Mouse (Mus musculus) embryo, embryonic 11 days (tissue): ENCODE measurements around the gene Csnk1g2.
"Not testable (repeated sequence)": the region's sequence is repeated elsewhere in the genome, so short reads cannot be mapped to it uniquely, and the experiment has no call there.

ENCODE experiments used
- DNase-seq: peaks from one replicate; pipeline ENCODE4 v3.0.0-alpha.2; 2015

Gene Csnk1g2

DNA sequence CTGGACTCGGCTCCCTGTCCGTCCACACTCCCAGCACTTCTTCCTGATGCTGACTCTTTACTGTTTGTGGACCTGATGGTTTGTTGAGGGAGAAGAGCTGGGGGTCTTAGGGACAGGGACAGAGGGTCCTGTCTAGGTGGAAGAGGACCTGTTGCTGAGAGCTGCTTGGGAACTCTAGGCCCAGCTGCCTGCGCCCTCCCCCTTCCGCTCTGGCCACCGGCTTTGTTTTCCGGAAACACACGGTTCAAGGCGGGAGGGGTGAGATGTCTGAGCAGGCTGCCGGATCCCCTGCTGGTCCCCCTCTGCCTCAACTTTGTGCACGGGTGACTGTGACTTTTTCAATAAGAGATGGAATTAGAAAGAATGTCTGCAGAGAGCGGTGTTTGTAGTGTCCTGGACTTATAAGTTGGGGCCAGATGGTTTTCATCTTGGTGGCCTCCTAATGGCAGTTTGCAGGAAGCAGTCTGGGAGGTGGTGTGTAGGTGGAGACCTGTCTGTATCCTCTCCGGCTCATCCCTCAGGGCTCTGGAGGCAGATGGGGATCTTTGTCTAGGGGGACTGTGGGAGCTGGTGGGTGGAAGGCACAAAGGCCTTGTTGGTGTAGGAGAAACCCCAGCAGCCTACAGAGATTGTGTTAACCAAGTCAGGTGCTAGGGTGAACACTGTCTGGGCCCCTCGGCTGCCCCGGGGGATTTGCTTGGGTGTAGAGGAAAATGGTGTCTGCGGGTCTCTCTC is 986 bp downstream of the Csnk1g2 start:
- DNase-seq, result peak; percentile 72

DNA sequence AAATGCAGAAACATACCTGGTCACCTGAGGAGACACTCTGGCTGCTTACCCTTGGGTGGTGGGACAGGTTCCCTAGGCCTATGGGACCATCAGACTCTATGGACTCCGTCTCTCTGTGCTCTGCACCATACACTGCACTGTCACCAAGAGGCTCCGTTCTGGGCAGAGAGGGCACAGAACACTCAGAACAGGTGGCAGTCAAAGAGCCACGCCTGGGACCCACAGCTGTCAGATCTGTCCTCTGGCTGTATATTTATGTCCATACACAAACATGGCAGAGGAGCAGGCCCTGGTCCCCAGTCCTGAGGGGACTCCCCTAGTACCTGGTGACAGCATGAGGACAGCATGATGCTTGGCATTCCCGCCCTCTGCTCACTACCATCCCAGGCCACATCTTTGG is 3.1 kb downstream of the Csnk1g2 start:
- no peak for DNase-seq

DNA sequence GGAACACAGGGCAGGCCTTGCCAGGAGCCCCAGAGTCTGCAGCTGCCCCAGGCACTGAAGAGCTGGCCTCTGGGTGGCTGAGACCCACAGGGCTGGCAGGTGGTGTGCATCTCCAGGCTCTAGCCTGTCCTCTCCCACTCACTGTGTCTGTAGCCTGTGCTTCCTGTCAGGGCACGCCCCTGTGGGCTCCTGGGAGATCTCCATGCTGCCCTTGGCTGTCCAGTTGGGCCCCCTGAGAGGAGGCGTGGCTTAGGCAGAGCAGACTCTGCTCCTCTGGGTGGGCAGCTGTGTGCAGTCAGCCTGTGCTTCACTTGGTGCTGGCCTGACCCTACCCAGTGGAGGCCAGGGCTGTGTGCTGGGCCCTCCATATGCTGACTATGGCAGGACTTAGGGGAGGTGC is 5.0 kb downstream of the Csnk1g2 start:
- peak; percentile 40 for DNase-seq

DNA sequence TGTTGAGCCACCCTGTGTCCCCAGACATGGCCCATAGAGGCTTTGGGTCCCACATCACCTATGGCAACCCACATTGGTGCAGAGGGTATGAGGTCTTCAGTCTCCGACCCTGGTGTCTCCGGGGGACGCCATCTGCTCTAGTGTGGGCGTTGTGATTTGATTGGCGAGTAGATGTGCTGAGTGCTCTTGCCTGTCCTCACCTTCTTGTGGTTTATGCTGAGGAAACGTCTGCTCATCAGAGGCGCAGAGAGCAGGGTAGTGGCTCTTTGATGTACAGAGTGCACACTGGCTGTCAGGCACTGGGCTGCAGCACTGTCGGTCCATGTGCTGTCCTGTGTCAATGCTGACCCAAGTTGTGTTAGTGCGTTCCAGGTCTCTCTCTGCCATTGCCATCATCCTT is 6.3 kb downstream of the Csnk1g2 start:
- DNase-seq, result no peak

DNA sequence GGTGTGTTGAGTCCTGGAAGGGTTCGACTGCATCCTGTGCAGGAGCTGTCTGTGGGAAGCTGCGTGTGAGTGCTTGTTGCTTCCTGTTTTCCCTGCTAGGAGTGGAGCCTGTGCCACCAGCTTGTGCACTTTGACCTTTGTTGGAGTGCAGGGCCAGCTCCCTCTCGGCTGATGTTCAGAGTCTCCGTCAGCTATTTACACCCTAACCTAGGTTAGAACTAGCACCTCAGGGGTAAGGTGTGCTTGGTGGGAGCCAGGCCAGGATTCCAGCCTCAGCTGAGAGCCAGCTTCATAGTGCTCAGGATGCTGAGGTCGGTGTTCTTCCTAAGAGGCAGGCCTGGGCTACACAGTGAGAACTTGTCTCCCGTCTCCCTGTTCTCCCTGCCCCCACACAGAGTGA is 12.7 kb downstream of the Csnk1g2 start:
- DNase-seq, result no peak

DNA sequence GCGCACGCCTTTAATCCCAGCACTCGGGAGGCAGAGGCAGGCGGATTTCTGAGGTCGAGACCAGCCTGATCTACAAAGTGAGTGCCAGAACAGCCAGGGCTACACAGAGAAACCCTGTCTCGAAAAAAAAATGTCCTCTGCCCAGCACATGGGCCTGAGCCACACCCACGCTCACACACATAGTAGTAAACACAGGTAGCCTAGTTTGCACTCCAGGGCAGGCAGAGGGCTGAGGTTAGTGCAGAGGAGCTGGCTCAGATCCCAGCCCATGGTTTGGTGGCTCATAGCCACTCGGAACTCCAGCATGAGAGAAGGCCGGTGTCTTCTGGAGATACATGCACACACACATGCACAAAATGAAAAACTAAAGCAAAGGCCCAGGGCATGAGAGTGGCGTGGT is 24.3 kb downstream of the Csnk1g2 start:
- DNase-seq, result no peak

DNA sequence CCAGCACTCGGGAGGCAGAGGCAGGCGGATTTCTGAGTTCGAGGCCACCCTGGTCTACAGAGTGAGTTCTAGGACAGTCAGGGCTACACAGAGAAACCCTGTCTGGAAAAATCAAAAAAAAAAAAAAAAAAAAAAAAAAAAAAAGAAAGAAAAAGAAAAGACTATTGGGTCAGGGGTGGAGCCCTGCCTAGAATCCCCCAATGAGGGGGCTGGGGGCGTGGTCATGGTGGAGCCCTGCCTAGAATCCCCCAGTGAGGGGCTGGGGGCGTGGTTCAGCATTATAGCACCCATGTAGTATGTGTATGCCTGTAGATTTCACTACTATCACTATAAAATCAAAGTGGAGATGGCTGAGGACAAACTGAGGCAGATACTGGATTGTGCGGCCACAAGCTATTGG is 27.3 kb downstream of the Csnk1g2 start:
- DNase-seq, result not testable (repeated sequence)

DNA sequence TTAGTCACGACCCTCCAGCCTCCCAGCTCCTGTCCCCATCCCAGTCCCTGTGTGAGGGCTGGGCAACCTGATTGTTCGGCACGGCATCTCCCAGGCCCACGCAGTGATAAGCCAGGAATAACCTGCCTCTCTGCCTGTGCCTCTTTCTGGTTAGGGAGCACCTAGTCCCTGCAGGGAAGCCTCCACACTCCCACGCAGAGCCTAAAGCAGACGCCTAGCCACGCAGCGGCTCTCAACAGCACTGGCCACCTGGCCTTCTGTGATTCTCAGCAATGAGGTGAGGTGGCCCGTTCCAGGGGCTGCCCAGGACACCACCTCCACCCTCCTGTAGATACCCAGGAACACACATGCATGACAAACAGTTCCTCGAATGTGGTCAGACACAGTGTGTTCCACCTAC is 27.8 kb downstream of the Csnk1g2 start:
- no peak for DNase-seq

DNA sequence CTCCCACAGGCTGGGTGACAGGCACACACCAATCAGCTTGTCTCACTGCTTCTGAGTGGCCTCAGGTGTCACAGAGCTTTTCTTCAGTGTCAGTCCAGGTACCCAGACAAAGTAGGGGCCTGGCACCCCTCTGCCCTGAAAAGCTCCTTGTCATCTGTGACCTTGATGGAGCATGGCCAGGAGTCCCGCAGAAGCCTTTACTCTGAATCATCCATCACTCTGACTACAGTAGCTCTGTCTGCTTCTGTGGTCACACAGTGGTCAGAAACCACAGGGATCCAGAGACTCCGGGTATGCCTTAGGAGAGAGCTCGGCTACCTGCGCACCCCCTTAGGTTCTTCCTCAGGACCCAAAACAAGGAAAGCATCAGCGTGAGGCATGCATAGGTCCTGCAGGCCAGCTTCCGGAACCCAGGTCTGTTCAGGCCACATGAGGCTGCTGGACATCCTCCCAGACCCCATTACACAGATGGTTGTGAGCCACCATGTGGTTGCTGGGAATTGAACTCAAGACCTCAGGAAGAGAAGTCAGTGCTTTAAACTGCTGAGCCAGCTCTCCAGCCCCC is 30.6 kb downstream of the Csnk1g2 start:
- no peak for DNase-seq

DNA sequence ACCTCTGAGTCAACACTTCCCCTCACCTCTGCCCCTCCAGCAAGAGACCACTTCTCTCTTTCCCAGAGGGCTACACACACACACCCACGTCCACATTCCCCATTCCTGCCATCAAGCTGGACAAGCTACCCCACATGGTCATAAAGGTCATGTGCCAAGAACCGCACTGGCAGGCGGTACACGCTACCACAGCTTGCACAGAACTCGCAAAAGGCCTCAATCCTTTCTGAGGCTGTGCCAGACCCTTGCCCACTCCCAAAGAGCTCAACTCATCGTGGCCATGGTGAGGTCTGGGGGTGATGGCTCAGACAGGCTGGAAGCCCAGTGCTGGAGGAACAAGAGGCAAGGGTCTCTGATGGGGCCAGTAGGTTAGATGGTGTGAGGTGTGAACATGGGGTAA is 32.2 kb downstream of the Csnk1g2 start:
- no peak for DNase-seq

DNA sequence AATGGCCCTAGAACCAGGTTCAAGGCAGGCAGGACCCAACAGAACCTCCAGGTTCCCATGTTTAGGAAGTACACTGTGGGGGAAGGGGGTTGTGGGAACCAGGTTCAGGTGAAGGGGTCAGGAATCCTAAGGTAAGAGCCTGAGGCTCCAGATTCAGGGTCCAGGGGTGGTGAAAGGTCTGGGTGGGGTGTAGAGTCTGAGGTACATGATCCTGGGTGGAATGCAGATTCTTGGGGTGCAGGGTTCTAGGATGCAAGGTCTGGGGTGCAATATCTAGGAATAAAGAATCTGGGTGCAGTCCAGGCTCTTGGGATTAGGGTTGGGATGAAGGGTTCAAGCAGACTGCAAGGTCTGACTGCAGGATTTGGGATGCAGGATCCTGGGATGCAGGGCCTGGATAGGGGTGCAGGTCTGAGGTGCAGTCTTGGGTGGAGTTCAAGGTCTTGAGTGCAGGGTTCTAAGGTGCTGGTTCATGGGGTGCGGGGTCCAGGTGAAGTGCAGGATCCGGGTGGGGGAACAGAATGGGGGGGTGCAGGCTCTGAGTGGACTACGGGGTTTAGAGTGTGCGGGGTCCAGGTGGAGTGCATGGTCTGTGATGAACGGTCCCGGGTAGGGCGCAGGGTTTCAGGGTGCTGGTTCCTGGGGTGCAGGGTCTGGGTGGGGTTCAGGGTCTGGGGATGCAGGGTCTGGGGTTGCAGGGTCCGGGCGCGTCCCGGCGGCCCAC is 32.9 kb downstream of the Csnk1g2 start:
- no peak for DNase-seq

DNA sequence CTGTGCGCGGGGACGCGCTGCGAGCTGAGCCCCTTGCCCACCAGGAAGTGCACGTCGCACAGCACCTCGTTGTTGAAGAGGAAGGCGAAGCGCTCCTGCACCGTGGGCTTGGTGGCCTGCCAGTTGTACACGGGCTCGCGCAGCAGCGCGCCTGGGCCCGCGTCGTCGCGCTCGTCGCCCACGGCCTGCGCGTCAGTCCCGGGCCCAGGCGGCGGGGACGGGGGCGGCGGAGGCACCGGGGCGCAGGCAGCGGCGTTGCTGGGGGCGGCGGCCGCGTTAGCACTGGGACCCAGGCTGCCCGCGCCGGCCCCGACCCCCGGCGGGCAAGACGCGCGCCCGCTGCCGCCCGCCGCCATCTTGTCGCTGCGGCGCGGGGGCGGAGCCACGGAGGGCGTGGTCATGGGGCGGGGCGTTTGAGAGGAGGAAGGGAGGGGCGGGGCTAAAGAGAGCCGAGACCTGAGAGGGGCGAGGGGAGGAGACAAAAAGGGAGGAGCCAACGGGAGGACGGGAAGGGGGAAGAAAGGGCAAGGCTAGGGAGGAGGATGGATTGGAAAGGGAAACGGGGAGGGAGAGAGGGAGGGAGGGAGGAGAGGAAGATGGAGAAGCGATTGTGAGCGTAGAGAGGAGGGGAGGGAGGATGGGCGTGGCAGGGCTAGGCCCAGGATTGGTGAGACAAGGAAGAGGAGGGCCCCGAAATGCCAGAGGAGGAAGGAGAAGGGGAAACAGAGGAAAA is 33.7 kb downstream of the Csnk1g2 start:
- peak; percentile 99 for DNase-seq

DNA sequence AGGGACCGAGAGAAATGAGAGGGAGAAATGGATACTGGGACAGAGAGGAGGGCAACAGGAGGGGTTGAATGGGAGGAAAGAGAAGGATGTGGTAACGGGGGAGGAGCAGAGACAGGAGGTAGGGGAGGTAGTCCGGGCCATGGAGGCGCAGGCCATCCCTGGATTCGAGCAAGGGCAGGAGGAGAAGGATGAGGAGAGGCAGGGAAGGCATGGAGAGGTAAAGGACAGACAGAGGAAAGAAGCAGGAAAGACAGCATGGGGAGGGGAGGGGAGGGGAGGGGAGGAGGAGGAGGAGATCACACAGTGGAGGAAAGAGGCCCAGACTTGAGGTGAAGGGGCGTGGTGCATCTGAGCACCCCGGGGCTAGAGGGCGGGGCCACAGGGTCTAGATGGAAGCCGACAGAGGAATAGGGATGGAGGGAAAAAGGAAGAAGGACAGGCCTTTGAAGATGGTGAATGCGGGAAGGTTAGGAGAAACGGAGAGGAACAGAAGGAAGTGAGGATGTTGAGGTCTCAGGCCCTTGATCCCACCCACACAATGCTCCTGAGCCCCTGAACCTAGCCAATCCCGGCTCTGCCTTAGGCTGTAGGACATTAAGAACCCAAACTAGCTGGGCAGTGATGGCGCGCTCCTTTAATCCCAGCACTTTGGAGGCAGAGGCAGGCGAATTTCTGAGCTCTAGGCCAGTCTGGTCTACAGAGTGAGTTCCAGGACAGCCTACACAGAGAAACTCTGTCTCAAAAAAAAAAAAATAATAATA is 34.4 kb downstream of the Csnk1g2 start, which contains the start of gene Btbd2:
Gene Btbd2 (minus strand): TSS at position 209 of the 761 bp plus-strand sequence.
- DNase-seq, result no peak

DNA sequence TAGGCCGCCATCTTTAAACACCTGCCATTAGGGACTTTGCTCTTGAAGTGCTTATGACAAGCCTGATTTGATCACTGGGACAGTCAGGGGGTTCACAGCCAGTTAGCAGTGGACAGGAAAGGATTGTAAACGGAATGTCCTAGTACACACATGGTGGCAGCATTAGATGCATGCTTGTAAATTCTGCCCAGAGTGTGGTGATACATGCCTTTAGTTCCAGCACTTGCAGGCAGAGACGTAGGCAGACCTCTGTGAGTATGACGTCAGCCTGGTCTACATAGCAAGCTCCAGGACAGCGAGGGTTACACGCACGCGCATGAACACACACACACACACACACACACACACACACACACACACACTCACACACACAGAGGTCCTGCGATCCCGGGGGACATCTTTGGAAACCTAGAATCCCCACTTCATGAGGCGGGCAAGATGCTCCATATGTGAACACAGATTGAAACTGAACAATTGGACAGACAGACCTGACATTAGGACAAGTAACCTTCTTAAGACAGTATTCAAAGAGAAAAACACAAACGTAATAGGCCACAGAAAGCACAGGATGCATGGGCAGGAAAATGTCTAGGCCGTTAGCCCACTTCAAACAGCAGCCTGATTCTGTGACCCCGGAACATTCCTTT is 35.7 kb downstream of the Csnk1g2 start:
- no peak for DNase-seq

DNA sequence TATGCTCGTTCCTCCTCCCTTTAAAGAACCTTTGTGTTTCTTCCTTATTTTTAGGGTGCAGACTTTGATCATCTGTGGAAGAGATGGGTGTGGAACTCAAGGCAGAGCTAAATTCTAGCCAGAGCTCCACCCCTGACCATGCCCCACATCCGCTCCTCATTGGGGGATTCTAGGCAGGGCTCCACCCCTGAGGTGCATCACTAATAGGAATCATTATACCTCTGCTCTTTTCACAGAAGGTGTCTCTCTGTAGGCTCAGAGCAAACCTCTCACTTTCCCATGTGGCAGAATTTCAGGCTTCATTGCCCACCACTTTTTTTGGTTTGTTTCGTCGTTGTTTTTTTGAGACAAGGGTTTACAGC is 36.2 kb downstream of the Csnk1g2 start:
- DNase-seq, result no peak

DNA sequence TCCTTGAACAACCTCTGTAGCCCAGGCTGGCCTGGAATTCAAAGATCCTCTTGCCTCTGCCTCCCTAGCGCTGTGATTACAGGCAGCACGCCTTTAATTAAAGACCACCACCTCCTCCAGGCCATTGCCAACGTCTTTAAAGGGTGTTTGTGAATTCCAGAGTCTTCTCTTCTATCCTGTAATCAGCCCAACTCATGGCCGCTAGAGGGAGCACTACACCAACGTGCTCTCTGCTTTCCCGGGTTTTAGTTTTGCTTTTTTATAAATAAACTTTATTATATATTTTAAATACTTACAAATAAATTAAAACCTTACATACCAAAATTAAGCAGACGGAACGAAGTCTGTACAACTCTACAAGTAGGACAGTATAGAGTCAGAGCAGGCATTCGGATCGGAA is 36.6 kb downstream of the Csnk1g2 start:
- peak; percentile 81 for DNase-seq

DNA sequence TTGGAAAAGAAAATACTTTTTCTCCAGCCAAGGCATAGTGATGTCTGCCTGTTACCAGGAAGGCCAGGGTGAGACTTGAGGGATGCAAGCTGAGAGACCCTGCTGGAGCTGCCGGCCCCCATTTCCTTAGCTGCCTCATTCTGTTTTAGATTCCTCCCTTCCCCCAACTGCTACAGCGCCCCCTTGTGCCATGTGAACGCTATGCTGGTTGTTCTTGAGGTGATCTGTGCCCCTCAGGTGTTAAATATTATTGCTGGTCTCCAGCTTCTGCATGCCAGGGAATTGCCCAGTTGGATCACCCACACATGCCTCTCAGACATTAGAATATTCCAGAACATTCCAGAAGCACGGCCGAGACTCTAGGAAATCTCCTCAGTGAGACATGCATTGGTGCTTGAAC is 38.5 kb downstream of the Csnk1g2 start:
- DNase-seq, result peak; percentile 63

DNA sequence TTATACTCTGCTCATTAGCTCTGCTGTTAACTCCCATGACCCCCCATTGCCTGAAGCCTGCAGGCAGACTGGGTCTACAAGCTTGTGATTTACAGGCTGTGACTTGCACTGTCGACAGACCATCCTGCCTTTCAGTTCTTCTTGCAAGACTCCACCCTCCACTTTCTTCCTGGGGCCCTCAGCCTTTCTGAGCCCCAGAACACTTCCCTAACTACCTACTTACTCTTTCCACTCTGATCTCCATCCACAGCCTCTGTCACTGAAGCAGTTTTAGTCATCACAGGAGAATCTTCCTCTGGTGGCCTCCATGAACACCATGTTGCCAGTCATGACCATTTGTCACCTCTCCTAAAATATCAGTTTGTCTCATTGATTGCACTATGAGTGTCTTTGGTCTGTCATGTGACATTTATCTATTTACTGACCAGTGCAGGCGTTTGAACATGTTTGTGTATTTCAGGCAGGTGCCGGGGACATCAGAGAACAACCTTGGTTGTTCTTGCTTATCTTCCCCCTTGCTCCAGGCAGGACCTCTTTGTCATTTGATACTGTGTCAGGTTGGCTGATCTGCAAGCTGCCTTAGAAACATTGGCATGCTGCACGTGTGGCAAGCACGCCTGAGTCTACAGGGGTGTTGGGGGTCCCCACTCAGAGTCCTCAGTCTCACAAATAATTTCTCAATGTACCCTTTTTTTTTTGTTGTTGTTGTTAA is 41.0 kb downstream of the Csnk1g2 start:
- DNase-seq, result no peak

DNA sequence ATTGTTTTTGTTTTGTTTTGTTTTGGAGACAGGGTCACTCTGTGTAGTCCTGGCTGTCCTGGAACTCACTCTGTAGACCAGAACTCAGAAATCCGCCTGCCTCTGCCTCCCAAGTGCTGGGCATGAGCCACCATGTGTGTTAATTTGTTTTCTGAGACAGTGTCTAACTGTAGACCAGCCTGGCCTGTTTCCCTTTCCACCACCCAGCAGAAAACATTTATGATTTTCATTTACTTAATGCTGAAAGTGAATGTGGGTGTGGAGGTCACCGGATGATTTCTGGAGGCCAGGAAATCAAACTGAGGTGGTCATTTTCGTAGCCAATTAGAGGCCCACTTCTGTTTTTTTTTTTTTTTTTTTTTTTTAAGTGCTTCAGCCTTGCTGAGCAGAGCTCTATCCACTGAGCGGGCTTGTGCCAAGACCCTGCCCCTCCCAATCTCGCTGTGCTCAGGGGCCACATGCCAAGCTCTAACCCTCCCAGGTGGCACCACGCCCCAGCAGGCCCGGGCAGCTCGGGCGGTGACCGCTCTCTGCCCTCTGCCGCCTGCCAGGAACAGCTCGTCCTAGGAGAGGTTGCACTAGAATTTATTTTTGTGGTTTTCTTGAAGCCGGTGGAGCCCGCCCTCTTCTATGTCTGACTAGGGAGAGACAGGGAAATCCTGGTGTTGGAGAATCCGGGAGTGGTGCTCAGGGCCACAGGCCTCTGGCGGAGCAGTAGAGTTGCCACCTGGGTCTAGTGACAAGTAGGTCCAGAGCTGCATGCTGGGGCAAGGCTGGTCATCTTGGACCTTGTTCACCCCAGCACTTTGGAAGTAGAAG is 41.8 kb downstream of the Csnk1g2 start:
- DNase-seq, result no peak

DNA sequence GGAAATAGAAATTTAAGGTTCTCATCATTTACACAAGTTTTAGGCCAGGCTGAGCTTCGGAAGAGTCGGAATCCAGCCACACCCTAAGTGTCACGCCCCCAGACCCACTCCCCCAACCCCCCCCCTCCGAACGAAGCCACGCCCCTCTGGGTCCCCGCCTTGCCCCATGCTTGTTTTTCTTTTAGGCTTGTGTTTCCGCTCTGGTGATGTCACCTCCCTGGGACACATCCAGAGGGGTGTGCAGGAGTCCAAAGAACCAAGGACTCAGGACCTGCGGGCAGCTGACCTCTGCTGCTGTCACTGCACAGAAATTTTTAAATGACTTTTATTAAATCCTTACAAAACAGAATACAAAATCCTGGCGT is 42.4 kb downstream of the Csnk1g2 start:
- peak; percentile 54 for DNase-seq

DNA sequence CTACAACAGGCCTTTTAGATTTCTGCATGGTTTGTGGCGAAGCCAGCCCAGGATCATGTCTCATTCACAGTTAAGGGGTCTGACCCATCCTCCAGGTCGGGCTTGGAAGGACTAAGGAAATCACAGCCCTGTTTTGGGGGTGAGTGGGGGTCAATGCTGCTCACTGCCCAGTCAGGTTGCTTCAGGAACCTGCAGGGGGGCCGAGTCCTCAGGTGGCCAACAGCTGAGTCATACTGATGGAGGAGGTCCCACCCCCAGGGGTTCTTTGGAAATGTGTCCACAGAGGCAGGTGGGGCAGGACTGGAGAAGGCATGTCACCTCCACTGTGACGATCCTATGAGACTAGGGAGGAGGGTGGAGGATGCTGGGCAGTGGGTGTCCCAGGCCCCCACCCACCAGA is 42.8 kb downstream of the Csnk1g2 start:
- no peak for DNase-seq
